Mouse (Mus musculus): ENCODE measurements around the gene Mstn. TPM values are rescaled to one million over a fixed set of nuclear protein-coding genes. Genes with fewer than 3 reads are reported as not detected.

The Mstn gene
- total RNA-seq (2017) = not detected in 2 replicates

- ATAC-seq (replicated peaks in 1 of 2; ENCODE audit: insufficient read depth in 1 of 2, low FRiP score in 2 of 2, low TSS enrichment in 1 of 2, low read depth in 1 of 2, poor library complexity in 2 of 2, severe bottlenecking in 2 of 2) = no peak
Measured at GRCm38 (mm10) chr1:53061340-53061739, at the start of gene Mstn. Gene Mstn (plus strand): TSS chr1:53061640.

GRCm38 (mm10) chr1:53014716-53015115 lies 46.7 kb upstream of the Mstn start:
- no peak for ATAC-seq (replicated peaks in 1 of 2; ENCODE audit: insufficient read depth in 1 of 2, low FRiP score in 2 of 2, low TSS enrichment in 1 of 2, low read depth in 1 of 2, poor library complexity in 2 of 2, severe bottlenecking in 2 of 2)

- ATAC-seq (replicated peaks in 1 of 2; ENCODE audit: insufficient read depth in 1 of 2, low FRiP score in 2 of 2, low TSS enrichment in 1 of 2, low read depth in 1 of 2, poor library complexity in 2 of 2, severe bottlenecking in 2 of 2) = no peak
Measured at GRCm38 (mm10) chr1:53015606-53016005, 45.8 kb upstream of the Mstn start.

DNA sequence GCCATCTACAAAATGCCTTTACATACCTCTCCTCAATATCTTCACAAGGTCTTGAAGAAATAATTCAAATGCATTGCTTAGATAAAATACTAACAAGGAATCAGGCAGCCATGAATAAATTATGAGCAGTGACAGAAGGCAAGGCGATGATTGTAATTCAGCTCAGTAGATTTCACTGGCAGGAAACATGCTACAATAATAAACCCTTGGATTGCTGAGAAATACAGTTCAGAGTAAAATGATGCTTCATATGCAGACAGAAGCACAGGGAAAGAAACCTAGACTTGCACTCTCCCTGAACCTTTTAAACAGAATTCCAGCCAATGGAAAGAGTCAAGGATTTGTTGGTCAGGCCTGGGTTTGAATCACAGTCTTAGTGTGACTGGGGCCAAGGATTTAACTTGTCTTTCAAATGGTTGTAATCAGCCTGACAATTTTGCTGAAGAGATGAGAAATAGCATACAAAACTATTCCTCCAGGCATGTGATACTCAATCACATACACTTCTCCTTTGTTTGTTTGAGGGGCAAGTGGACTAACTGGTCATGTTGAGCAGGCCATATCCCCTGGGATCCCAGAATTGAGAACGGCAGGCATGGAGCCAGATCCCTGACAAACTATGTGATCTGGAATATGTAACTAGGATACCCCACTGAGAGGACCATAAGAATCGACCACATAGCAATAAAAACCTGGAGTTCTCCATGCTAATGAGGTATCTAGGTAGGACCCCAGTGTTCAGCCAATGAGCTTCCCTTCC lies 42.5 kb upstream of the Mstn start:
- no peak for ATAC-seq (replicated peaks in 1 of 2; ENCODE audit: insufficient read depth in 1 of 2, low FRiP score in 2 of 2, low TSS enrichment in 1 of 2, low read depth in 1 of 2, poor library complexity in 2 of 2, severe bottlenecking in 2 of 2)

- no peak for ATAC-seq (replicated peaks in 1 of 2; ENCODE audit: insufficient read depth in 1 of 2, low FRiP score in 2 of 2, low TSS enrichment in 1 of 2, low read depth in 1 of 2, poor library complexity in 2 of 2, severe bottlenecking in 2 of 2)
Measured at GRCm38 (mm10) chr1:53020079-53020478, 41.4 kb upstream of the Mstn start, which contains the start of gene 1700019D03Rik. Gene 1700019D03Rik (minus strand): TSS chr1:53020179.

- no peak for ATAC-seq (replicated peaks in 1 of 2; ENCODE audit: insufficient read depth in 1 of 2, low FRiP score in 2 of 2, low TSS enrichment in 1 of 2, low read depth in 1 of 2, poor library complexity in 2 of 2, severe bottlenecking in 2 of 2)
Measured at GRCm38 (mm10) chr1:53032550-53032949, 28.9 kb upstream of the Mstn start.

DNA sequence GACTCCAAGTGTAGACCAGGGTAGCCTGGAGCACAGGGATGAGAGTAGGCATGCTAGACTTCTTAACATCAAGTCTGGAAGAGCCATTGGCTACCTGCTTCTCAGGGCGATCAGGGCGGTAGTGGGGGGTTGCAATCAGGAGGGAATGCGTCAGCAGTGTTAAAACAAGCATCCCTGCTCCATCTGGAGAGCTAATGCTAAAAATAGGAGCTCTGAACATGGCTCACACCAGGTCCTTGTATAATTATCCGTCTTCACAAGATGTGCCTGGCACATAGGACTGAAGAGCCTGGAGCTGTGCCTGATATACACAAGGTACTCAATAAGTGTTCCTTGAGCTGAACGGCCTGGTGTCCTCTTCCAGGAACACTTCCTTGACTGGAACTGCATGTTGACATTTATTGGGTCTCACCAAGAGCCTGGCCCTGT lies 24.0 kb upstream of the Mstn start:
- no peak for ATAC-seq (replicated peaks in 1 of 2; ENCODE audit: insufficient read depth in 1 of 2, low FRiP score in 2 of 2, low TSS enrichment in 1 of 2, low read depth in 1 of 2, poor library complexity in 2 of 2, severe bottlenecking in 2 of 2)

GRCm38 (mm10) chr1:53049763-53050427 lies 11.5 kb upstream of the Mstn start:
- no peak for ATAC-seq (replicated peaks in 1 of 2; ENCODE audit: insufficient read depth in 1 of 2, low FRiP score in 2 of 2, low TSS enrichment in 1 of 2, low read depth in 1 of 2, poor library complexity in 2 of 2, severe bottlenecking in 2 of 2)

DNA sequence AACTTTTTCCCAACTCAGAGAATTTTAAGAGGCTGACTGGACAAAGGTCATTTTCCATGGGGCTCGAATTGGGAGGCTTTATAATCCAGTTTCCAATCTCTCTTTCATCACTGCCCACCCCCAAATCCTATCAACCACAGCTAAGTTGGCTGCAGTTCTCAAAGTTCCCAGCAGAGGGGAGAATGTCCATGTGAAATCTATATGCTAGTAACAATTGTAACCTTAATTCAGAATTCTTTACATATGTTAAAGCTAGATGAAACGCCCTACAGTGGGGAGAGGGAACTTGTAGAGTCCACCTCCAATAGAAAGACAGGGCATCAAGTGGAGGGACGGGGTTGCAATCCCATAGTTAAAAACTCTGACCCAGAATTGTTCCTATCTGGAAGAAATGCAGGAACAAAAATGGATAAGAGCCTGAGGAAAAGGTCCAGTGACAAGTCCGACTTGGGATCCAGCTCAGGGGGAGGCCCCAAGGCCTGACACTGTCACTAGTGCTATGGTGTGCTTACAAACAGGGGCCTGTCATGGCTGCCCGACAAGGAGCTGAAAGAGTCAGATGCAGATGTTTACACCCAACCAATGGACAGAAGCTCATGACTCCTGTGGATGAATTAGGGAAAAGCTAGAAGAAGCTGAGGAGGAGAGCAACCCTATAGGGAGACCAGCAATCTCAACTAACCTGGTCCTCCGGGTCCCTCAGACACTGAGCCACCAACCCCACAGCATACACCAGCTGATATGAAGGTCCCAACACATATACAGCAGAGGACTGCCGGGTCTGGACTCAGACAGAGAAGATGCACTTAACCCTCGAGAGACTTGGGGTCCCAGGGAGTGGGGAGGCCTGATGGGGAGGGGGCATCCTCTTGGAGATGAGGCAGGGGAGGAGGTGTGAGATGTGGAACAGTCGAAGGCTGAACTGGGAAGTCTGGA lies 8.1 kb upstream of the Mstn start:
- peak; percentile 49 to 53; a peak in 2 of 4 replicates for ATAC-seq (replicated peaks in 1 of 2; ENCODE audit: insufficient read depth in 1 of 2, low FRiP score in 2 of 2, low TSS enrichment in 1 of 2, low read depth in 1 of 2, poor library complexity in 2 of 2, severe bottlenecking in 2 of 2)

GRCm38 (mm10) chr1:53059106-53059505 lies 2.3 kb upstream of the Mstn start:
- no peak for ATAC-seq (replicated peaks in 1 of 2; ENCODE audit: insufficient read depth in 1 of 2, low FRiP score in 2 of 2, low TSS enrichment in 1 of 2, low read depth in 1 of 2, poor library complexity in 2 of 2, severe bottlenecking in 2 of 2)

- no peak for ATAC-seq (replicated peaks in 1 of 2; ENCODE audit: insufficient read depth in 1 of 2, low FRiP score in 2 of 2, low TSS enrichment in 1 of 2, low read depth in 1 of 2, poor library complexity in 2 of 2, severe bottlenecking in 2 of 2)
Measured at GRCm38 (mm10) chr1:53060499-53060898, 941 bp upstream of the Mstn start.

GRCm38 (mm10) chr1:53061871-53062608 lies 600 bp downstream of the Mstn start:
- no peak for ATAC-seq (replicated peaks in 1 of 2; ENCODE audit: insufficient read depth in 1 of 2, low FRiP score in 2 of 2, low TSS enrichment in 1 of 2, low read depth in 1 of 2, poor library complexity in 2 of 2, severe bottlenecking in 2 of 2)

DNA sequence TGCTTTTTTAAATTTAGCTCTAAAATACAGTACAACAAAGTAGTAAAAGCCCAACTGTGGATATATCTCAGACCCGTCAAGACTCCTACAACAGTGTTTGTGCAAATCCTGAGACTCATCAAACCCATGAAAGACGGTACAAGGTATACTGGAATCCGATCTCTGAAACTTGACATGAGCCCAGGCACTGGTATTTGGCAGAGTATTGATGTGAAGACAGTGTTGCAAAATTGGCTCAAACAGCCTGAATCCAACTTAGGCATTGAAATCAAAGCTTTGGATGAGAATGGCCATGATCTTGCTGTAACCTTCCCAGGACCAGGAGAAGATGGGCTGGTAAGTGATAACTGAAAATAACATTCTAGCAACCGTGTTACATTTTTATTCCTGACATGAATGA lies 2.5 kb downstream of the Mstn start:
- no peak for ATAC-seq (replicated peaks in 1 of 2; ENCODE audit: insufficient read depth in 1 of 2, low FRiP score in 2 of 2, low TSS enrichment in 1 of 2, low read depth in 1 of 2, poor library complexity in 2 of 2, severe bottlenecking in 2 of 2)

- no peak for ATAC-seq (replicated peaks in 1 of 2; ENCODE audit: insufficient read depth in 1 of 2, low FRiP score in 2 of 2, low TSS enrichment in 1 of 2, low read depth in 1 of 2, poor library complexity in 2 of 2, severe bottlenecking in 2 of 2)
Measured at GRCm38 (mm10) chr1:53069726-53070514, 8.5 kb downstream of the Mstn start.

DNA sequence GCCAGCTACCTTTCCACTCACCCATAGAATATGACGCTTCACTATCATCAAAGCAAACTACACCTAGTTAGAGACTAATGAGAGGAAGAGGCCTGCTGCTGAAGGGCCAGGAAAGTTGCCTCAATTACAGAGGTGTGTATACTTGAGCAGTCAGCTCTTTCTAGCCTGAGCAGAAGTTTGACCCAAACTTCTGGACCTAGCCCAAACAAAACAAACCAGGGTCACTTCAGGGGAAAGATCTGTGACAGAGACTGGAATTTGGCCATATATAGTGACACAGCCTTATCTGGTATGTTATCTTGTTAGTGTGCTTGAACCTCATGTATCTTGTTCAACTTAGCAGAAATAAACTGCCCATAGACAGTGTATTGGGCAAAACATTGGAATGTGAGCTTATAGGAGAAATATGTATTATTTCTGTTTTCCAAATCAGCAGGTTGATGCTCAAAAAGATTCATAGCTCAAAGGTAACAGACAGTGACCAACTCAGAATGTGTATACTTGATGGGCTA lies 9.3 kb downstream of the Mstn start:
- no peak for ATAC-seq (replicated peaks in 1 of 2; ENCODE audit: insufficient read depth in 1 of 2, low FRiP score in 2 of 2, low TSS enrichment in 1 of 2, low read depth in 1 of 2, poor library complexity in 2 of 2, severe bottlenecking in 2 of 2)

GRCm38 (mm10) chr1:53076656-53077055 lies 15.2 kb downstream of the Mstn start:
- ATAC-seq (replicated peaks in 1 of 2; ENCODE audit: insufficient read depth in 1 of 2, low FRiP score in 2 of 2, low TSS enrichment in 1 of 2, low read depth in 1 of 2, poor library complexity in 2 of 2, severe bottlenecking in 2 of 2) = no peak
